Mouse (Mus musculus): ENCODE results near the gene Coro1b.

DNA sequence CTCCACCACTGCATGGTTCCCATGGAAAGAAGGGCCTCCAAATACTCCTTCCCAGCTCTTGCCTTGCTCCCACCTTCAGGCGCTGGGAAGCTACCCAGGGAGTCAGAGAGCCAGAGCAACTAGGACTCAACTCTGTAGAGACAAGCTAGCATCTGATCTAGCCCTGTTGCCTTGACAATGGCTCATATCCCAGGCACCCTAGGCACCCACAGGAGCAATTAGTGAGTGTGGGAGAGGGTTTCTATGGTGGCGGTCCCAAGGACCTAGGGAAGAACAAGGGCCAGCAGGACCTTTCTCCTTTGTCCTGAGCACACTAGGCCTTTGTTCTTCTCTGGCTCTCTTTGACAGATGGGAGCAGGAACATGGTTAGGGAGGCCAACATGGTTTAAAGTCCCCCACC lies 35.3 kb downstream of the Coro1b start:
- TF ChIP-seq CTCF (IDR thresholded peaks at IDR 0.05; ENCODE audit: borderline replicate concordance, insufficient read depth, low read depth, low read length) (no peak), POLR2A (IDR thresholded peaks at IDR 0.05; ENCODE audit: borderline replicate concordance, insufficient read depth, low read length) (no peak)

All from cerebellum, adult 2 months (tissue).